Mouse (Mus musculus) embryonic facial prominence, embryonic 14.5 days (tissue): ENCODE data around the gene Plcb4. TPM values are rescaled to one million over a fixed set of nuclear protein-coding genes. Genes with fewer than 3 reads are reported as not detected.
A peak's percentile ranks its signal among the peaks of the same experiment; 100 is the strongest.

Experiments
- ATAC-seq: fragments of 200-750 bp; cut with Nextera tagmentation; 2 replicates; pipeline ENCODE4 v1.8.0; 2017; ENCODE audit warnings: low read depth, moderate number of reproducible peaks, moderate TSS enrichment
- DNase-seq: peaks from one replicate; pipeline ENCODE4 v3.0.0-alpha.2; 2015; ENCODE audit warnings: low spot score
- H3K27ac ChIP-seq: fragments of 300-500 bp; sonication (generic); replicated peaks from 2 replicates; pipeline ENCODE4 v1.5.1; 2014; ENCODE audit warnings: low read depth, mild to moderate bottlenecking, low read length, moderate library complexity
- H3K27me3 ChIP-seq: fragments of 300-500 bp; sonication (generic); replicated peaks from 2 replicates; pipeline ENCODE4 v1.6.1; 2014; ENCODE audit warnings: low read length; ENCODE audit not compliant: control insufficient read depth, insufficient read depth
- H3K36me3 ChIP-seq: fragments of 300-500 bp; sonication (generic); 2 replicates; pipeline ENCODE4 v1.6.1; 2014; ENCODE audit warnings: low read length, mixed read lengths; ENCODE audit not compliant: control insufficient read depth, insufficient read depth
- H3K4me1 ChIP-seq: fragments of 300-500 bp; sonication (generic); 2 replicates; pipeline ENCODE4 v1.6.1; 2014; ENCODE audit warnings: antibody characterized with exemption, low read length; ENCODE audit not compliant: control insufficient read depth, insufficient read depth
- H3K4me2 ChIP-seq: fragments of 300-500 bp; sonication (generic); 2 replicates; pipeline ENCODE4 v1.6.1; 2014; ENCODE audit warnings: low read depth, mild to moderate bottlenecking, low read length, moderate library complexity, mixed read lengths
- H3K4me3 ChIP-seq: fragments of 300-500 bp; sonication (generic); 2 replicates; pipeline ENCODE4 v1.5.1; 2014; ENCODE audit warnings: low read depth, mild to moderate bottlenecking, low read length
- H3K9ac ChIP-seq: fragments of 300-500 bp; sonication (generic); 2 replicates; pipeline ENCODE4 v1.6.1; 2014; ENCODE audit warnings: low read depth, mild to moderate bottlenecking, low read length, moderate library complexity, mixed read lengths
- H3K9me3 ChIP-seq: fragments of 300-500 bp; sonication (generic); 2 replicates; pipeline ENCODE4 v1.6.1; 2016; ENCODE audit warnings: low read length; ENCODE audit not compliant: control insufficient read depth
- WGBS: fragments of 180-500 bp; shearing (Covaris S2); extraction: QIAGEN DNeasy Blood & Tissue Kit; methylation state at CpG from one replicate; pipeline ENCODE4 v1.1.7; 2014; 5-methylcytosine and 5-hydroxymethylcytosine counted together
- polyA plus RNA-seq: library from polyadenylated mRNA; unstranded; fragments of >200 nt; fragmentation: Nextera tagmentation; extraction: Ambion mirVana; gene quantifications from 2 replicates; pipeline ENCODE4 v1.2.1, GENCODE M21; 2014

The Plcb4 gene
- polyA plus RNA-seq, 1 experiment from 2014 or later, result 20.8 TPM

GRCm38 (mm10) chr2:135843721-135844120, 184.9 kb downstream of the Plcb4 start:
- H3K9ac ChIP-seq, result no peak overlapping the region
- H3K27ac ChIP-seq, result no peak overlapping the region
- no peaks in the 10 kb centered on the region for H3K4me1 ChIP-seq
- H3K36me3 ChIP-seq, result no peaks in the 10 kb centered on the region
- ATAC-seq, result peak; percentile 81; the same call in 1 of the 2 replicates
- no peak overlapping the region for H3K4me2 ChIP-seq
- DNase-seq, result no peak
- no peaks in the 10 kb centered on the region for H3K9me3 ChIP-seq
- no peaks in the 10 kb centered on the region for H3K27me3 ChIP-seq
- H3K4me3 ChIP-seq, result no peak overlapping the region
- 70% methylated on average over 8 of the region's 8 CpGs for WGBS

DNA sequence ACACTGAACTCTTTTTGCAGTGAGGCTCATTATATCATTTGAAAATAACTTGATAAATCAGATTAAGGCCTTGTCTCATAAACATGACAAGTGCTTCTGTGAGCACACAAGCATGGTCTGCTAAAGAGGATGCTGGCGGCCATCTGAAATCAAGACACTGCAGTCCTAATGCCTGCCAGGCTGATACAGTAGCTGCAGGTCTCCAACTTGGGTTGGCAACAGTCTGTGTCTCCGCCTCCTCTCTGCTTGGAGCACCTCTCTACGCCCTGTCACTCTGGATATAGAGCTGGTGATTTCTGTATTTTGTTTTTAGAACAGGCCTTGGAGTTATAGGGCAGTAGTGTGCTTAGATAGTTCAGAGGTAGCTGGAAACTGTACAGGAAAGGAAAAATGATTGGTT, 188.1 kb downstream of the Plcb4 start:
- ATAC-seq (no peak), DNase-seq (no peak)
- Histone ChIP-seq H3K4me1 (no peaks in the 10 kb centered on the region), H3K27me3 (no peaks in the 10 kb centered on the region), H3K4me3 (no peak overlapping the region), H3K9ac (no peak overlapping the region), H3K36me3 (no peaks in the 10 kb centered on the region), H3K27ac (no peak overlapping the region), H3K4me2 (no peak overlapping the region), H3K9me3 (no peaks in the 10 kb centered on the region)
- 93% methylated on average over 3 of the region's 3 CpGs for WGBS

DNA sequence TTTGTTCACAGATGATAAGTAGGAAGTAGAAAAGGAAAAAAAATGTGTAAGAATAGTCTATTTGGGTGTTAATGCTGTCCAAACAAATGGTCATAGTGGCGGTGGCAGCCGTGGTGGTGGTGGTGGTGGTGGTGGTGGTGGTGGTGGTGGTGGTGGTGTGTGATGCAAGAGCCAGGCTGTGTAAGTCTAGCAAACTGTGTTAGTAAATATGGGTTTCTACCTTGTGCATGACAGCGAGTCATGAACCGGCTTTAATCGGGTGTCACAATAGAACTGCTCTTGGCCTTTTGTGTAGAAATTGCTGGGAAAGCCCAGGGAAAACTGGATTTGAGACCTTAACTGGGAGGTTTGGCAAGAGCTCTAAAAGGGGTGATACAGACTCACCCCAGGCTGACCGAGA, 188.9 kb downstream of the Plcb4 start:
- no peak overlapping the region for H3K27ac ChIP-seq
- no peaks in the 10 kb centered on the region for H3K9me3 ChIP-seq
- no peaks in the 10 kb centered on the region for H3K27me3 ChIP-seq
- ATAC-seq (no peak), DNase-seq (no peak)
- no peak overlapping the region for H3K9ac ChIP-seq
- no peak overlapping the region for H3K4me2 ChIP-seq
- WGBS, result 88% methylated on average over 6 of the region's 6 CpGs
- H3K36me3 ChIP-seq, result no peaks in the 10 kb centered on the region
- H3K4me3 ChIP-seq, result no peak overlapping the region
- no peaks in the 10 kb centered on the region for H3K4me1 ChIP-seq

DNA sequence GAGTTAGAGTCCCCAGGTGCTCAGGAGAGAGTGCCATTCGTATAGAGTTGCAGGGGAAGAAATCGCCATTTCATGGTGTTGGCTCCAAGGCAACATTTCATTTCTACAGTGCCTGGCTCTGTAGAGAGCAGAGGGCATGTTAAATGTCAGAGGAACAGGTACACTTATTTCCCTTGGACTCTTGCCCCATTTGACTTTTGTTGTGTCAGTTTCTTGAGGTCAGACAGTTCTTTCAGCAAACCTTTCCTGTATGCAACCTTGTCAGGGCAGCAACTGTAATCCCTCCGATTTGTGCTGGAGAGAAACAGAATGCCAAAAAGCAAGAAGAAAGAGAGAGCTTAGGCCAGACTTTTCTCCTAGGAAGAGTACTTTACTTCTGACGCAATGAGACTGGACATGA, 189.4 kb downstream of the Plcb4 start:
- Histone ChIP-seq H3K4me3 (no peak overlapping the region), H3K27ac (no peak overlapping the region), H3K9ac (no peak overlapping the region), H3K9me3 (no peaks in the 10 kb centered on the region), H3K36me3 (no peaks in the 10 kb centered on the region), H3K27me3 (no peaks in the 10 kb centered on the region), H3K4me2 (no peak overlapping the region), H3K4me1 (no peaks in the 10 kb centered on the region)
- no peak for ATAC-seq
- DNase-seq, result no peak
- WGBS, result 49% methylated on average over 4 of the region's 4 CpGs

DNA sequence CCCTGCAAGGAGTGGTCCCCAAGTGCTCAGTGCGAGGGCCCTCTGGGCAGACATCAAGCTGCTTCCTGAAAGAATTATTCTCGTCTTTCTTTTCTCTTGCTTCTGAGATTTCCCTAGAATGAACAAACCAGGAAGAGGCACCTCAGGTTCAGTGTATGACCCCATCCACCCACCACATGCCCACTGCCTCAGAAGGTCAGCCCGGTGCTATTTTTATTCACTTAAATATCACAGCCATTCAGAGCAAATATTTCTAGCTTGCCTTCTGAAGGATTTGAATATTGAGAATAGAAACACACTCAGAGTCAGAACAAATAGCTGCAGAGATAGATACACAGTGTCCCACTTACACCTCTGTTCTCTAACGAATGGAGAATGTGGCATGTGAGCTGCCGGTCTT, 193.2 kb downstream of the Plcb4 start:
- no peak overlapping the region for H3K9ac ChIP-seq
- WGBS, result 80% methylated on average over 5 of the region's 5 CpGs
- H3K4me1 ChIP-seq, result no peaks in the 10 kb centered on the region
- no peak overlapping the region for H3K27ac ChIP-seq
- H3K4me2 ChIP-seq, result no peak overlapping the region
- H3K9me3 ChIP-seq, result no peaks in the 10 kb centered on the region
- no peak for DNase-seq
- no peaks in the 10 kb centered on the region for H3K27me3 ChIP-seq
- no peak overlapping the region for H3K4me3 ChIP-seq
- ATAC-seq, result no peak
- no peaks in the 10 kb centered on the region for H3K36me3 ChIP-seq

DNA sequence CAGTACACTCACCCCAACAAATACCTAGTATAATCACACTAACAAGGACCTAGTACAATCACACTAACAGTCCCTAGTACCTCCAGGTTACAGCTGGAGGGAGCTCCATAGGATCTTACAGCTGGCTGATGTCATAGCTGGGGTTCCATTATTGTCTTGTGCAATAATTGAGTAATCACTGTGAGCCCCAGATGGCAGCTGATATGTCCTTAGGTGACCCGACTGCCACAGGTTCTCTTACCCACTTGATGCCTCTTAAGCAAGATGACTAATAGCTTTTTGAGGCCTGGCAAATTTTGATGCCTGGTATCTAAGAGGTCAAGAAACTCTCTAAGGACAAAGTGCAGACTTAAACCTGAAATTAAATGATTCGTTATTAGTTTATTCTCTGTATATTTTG, 194.3 kb downstream of the Plcb4 start:
- Histone ChIP-seq H3K27ac (no peak overlapping the region), H3K9ac (no peak overlapping the region), H3K9me3 (no peaks in the 10 kb centered on the region), H3K4me3 (no peak overlapping the region), H3K36me3 (no peaks in the 10 kb centered on the region), H3K4me2 (no peak overlapping the region), H3K4me1 (no peaks in the 10 kb centered on the region), H3K27me3 (no peaks in the 10 kb centered on the region)
- no peak for ATAC-seq
- WGBS, result 74% methylated on average over 2 of the region's 2 CpGs
- no peak for DNase-seq

DNA sequence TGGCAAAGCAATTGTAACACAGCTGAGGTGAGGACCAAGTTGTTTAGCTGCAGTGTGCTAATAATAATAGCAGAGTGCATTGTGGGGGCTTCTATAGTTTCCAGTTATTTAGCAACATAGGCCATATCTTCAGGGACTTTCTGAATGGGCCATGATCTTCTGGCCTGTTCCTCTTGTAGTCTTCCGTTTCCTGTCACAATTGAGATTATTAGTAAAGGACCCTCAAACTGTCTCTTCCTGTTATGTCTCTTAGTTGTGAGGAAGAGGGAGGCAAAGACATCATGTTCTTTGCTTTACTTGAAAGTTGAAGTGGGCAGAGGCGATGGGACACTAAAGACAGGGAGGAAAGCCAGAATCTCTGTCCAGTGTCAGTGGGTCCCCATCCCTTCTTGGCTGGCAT, 195.2 kb downstream of the Plcb4 start:
- H3K27ac ChIP-seq, result no peak overlapping the region
- no peaks in the 10 kb centered on the region for H3K36me3 ChIP-seq
- H3K9ac ChIP-seq, result no peak overlapping the region
- WGBS, result 81% methylated on average over 2 of the region's 2 CpGs
- H3K4me1 ChIP-seq, result no peaks in the 10 kb centered on the region
- ATAC-seq (no peak), DNase-seq (no peak)
- no peaks in the 10 kb centered on the region for H3K27me3 ChIP-seq
- H3K4me3 ChIP-seq, result no peak overlapping the region
- no peaks in the 10 kb centered on the region for H3K9me3 ChIP-seq
- H3K4me2 ChIP-seq, result no peak overlapping the region

DNA sequence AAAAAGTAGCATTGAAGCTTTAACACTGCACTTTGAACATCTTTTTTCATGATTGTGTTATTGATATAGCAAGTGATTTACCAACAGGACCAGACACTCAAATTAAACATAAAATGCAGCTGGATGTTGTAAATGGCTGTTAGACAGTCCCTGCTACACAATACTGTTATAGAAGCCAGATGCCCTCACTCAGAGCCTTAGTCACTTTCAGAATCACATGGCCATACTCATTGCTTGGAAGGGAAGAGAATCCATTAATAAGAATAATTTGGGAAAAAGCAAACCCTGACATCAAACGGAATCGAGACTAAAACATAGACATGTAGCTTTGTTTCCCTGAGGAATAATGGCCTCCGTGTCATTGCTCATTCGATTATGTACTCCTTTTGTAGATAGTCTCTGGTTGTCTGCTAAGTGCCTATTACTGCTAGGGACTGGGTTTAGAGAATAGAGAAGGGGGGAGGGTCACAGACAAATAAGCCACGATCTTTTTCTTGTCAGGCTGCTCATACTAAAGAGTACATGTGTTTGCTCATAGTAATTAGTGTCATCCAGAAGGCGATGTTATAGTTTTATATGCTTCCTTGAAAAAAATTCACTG, 197.2 kb downstream of the Plcb4 start:
- Histone ChIP-seq H3K36me3 (no peaks in the 10 kb centered on the region), H3K4me3 (no peak overlapping the region), H3K9ac (no peak overlapping the region), H3K9me3 (no peaks in the 10 kb centered on the region), H3K27ac (no peak overlapping the region), H3K4me1 (no peaks in the 10 kb centered on the region), H3K4me2 (no peak overlapping the region), H3K27me3 (no peaks in the 10 kb centered on the region)
- DNase-seq, result no peak
- ATAC-seq, result no peak; the same call in 1 of the 2 replicates
- 68% methylated on average over 6 of the region's 6 CpGs for WGBS

GRCm38 (mm10) chr2:135856826-135857225, 198.0 kb downstream of the Plcb4 start:
- Histone ChIP-seq H3K4me2 (no peak overlapping the region), H3K27me3 (no peaks in the 10 kb centered on the region), H3K4me3 (no peak overlapping the region), H3K36me3 (no peaks in the 10 kb centered on the region), H3K9me3 (no peaks in the 10 kb centered on the region), H3K9ac (no peak overlapping the region), H3K4me1 (peaks cover 3% of the 10 kb centered on the region; the same call in 1 of the 2 replicates), H3K27ac (no peak overlapping the region)
- DNase-seq, result no peak
- no peak for ATAC-seq
- 90% methylated on average over 2 of the region's 2 CpGs for whole genome bisulfite sequencing
